In genomic region chr10:8071858-8072257, GRCm38 (mm10) we compare ENCODE assay signal across 20 mouse cellular contexts.
"Had no signal": no experiment of that assay in that cellular context is flagged by ENCODE, and none has a peak within 500 bp of the region (broad histone marks: within the 10 kb centered on the region; RNA-seq: fewer than 3 reads in every experiment).

No protein-coding gene starts in this region.

- H3K9me3 ChIP-seq: lung, embryonic 15.5 days; midbrain, embryonic 10.5 days; midbrain, embryonic 12.5 days; neural tube, embryonic 13.5 days; neural tube, embryonic 15.5 days had no signal

- ATAC-seq: lung, postnatal 0 days; midbrain, embryonic 16.5 days had no signal

- H3K4me1 ChIP-seq: lung, embryonic 15.5 days; midbrain, embryonic 10.5 days; midbrain, embryonic 12.5 days; neural tube, embryonic 13.5 days; neural tube, embryonic 15.5 days had no signal

- DNase-seq: lung, adult 2 months; lung, postnatal 4 days; midbrain, embryonic 14.5 days; retina, postnatal 1 day; right cerebral cortex, adult 18-20 months; right cerebral cortex, postnatal 25 days; right cerebral cortex, postnatal 4 days; spleen, adult 18-20 months; thymus, adult 18-20 months; thymus, postnatal 25 days; thymus, postnatal 4 days had no signal

- H3K9ac ChIP-seq: liver, embryonic 14.5 days; lung, embryonic 15.5 days; midbrain, embryonic 12.5 days; neural tube, embryonic 13.5 days; neural tube, embryonic 15.5 days had no signal

- H3K36me3 ChIP-seq: lung, embryonic 15.5 days; midbrain, embryonic 10.5 days; midbrain, embryonic 12.5 days; neural tube, embryonic 13.5 days; neural tube, embryonic 15.5 days had no signal

- H3K4me3 ChIP-seq: lung, embryonic 15.5 days; midbrain, embryonic 10.5 days; midbrain, embryonic 12.5 days; myocyte; neural tube, embryonic 13.5 days; neural tube, embryonic 15.5 days had no signal

- H3K27ac ChIP-seq: liver, embryonic 14.5 days; lung, embryonic 15.5 days; midbrain, embryonic 10.5 days; midbrain, embryonic 12.5 days; neural tube, embryonic 13.5 days; neural tube, embryonic 15.5 days had no signal

- H3K4me2 ChIP-seq: lung, embryonic 15.5 days; midbrain, embryonic 12.5 days; neural tube, embryonic 13.5 days; neural tube, embryonic 15.5 days had no signal

- H3K27me3 ChIP-seq: lung, embryonic 15.5 days; midbrain, embryonic 12.5 days; neural tube, embryonic 13.5 days; neural tube, embryonic 15.5 days had no signal
